1 mouse cellular context compared by ENCODE assay signal in the genomic region with DNA sequence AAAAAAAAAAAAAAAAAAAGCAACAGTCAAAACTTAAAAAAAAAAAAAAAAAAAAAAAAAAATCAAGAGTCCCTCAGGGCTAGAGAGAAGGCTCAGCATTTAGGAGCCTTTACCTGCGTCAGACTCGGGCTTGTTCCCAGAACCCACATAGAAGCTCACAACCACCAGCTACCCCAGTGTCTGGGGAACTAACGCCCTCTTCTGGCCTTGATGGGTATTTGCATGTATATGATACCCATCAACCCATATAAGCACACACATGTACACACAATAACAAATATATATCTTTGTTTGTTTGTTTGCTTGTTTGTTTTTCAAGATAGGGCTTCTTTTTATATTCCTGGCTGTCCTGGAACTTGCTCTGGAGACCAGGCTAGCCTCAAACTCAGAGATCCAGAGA.
TF ChIP-seq lines count a peak whose summit lies in the region.

No protein-coding gene starts in this region.

TF ChIP-seq in MEL, 35 proteins besides CTCF, POLR2A, EP300 and RAD21:
- TF ChIP-seq SMC3 (IDR thresholded peaks at IDR 0.05; ENCODE audit: low read depth, low read length): peak; percentile 15; the same call in 1 of the 2 replicates
- TF ChIP-seq MXI1 (IDR thresholded peaks at IDR 0.05; ENCODE audit: low read depth, low read length): no peak
